Mouse (Mus musculus) midbrain, embryonic 11.5 days (tissue): ENCODE results near the gene Pck1. TPM values are rescaled to one million over a fixed set of nuclear protein-coding genes. Genes with fewer than 3 reads are reported as not detected.

ENCODE experiments used
- ATAC-seq: fragments of 200-750 bp; cut with Nextera tagmentation; 2 replicates; pipeline ENCODE4 v1.8.0; 2017; ENCODE audit warnings: moderate TSS enrichment, moderate library complexity; ENCODE audit not compliant: low FRiP score
- DNase-seq: peaks from one replicate; pipeline ENCODE4 v3.0.0; 2015; ENCODE audit warnings: low spot score; ENCODE audit errors: missing footprints
- H3K27ac ChIP-seq: fragments of 300-500 bp; sonication (generic); 2 replicates; pipeline ENCODE4 v1.5.1; 2014; ENCODE audit warnings: low read depth, low read length
- H3K27me3 ChIP-seq: fragments of 300-500 bp; sonication (generic); 2 replicates; pipeline ENCODE4 v1.6.1; 2014; ENCODE audit warnings: mild to moderate bottlenecking, low read length, moderate library complexity, mixed read lengths; ENCODE audit not compliant: control insufficient read depth, insufficient read depth
- H3K36me3 ChIP-seq: fragments of 300-500 bp; sonication (generic); 2 replicates; pipeline ENCODE4 v1.6.1; 2014; ENCODE audit warnings: mild to moderate bottlenecking, low read length, moderate library complexity, mixed read lengths; ENCODE audit not compliant: control insufficient read depth, insufficient read depth
- H3K4me1 ChIP-seq: fragments of 300-500 bp; sonication (generic); 2 replicates; pipeline ENCODE4 v1.6.1; 2014; ENCODE audit warnings: low read length; ENCODE audit not compliant: control insufficient read depth, insufficient read depth
- H3K4me2 ChIP-seq: fragments of 300-500 bp; sonication (generic); 2 replicates; pipeline ENCODE4 v1.6.1; 2014; ENCODE audit warnings: mild to moderate bottlenecking, moderate library complexity
- H3K4me3 ChIP-seq: fragments of 300-500 bp; sonication (generic); 2 replicates; pipeline ENCODE4 v1.5.1; 2014; ENCODE audit warnings: low read depth, low read length
- H3K9ac ChIP-seq: fragments of 300-500 bp; sonication (generic); 2 replicates; pipeline ENCODE4 v1.6.1; 2014; ENCODE audit warnings: low read length
- H3K9me3 ChIP-seq: fragments of 300-500 bp; sonication (generic); 2 replicates; pipeline ENCODE4 v1.6.1; 2016; ENCODE audit warnings: low read length; ENCODE audit not compliant: control insufficient read depth
- WGBS: fragments of 180-500 bp; shearing (Covaris S2); extraction: QIAGEN DNeasy Blood & Tissue Kit; methylation state at CpG from one replicate; pipeline ENCODE4 v1.1.7; 2014; 5-methylcytosine and 5-hydroxymethylcytosine counted together
- polyA plus RNA-seq: library from polyadenylated mRNA; unstranded; fragments of >200 nt; fragmentation: Nextera tagmentation; extraction: Ambion mirVana; gene quantifications from 2 replicates; pipeline ENCODE4 v1.2.1, GENCODE M21; 2014

Gene Pck1
- polyA plus RNA-seq, 1 experiment from 2014 or later: not detected

- no peak overlapping the region for H3K4me2 ChIP-seq
- no peaks in the 10 kb centered on the region for H3K36me3 ChIP-seq
- no peak overlapping the region for H3K4me3 ChIP-seq
- no peak for ATAC-seq
- WGBS: 78% methylated on average over 3 of the region's 3 CpGs
- DNase-seq: no peak
- H3K9me3 ChIP-seq: no peaks in the 10 kb centered on the region
- no peak overlapping the region for H3K9ac ChIP-seq
- H3K27me3 ChIP-seq: peaks cover 3% of the 10 kb centered on the region; the same call in 1 of the 2 replicates
- H3K4me1 ChIP-seq: no peaks in the 10 kb centered on the region
- no peak overlapping the region for H3K27ac ChIP-seq
Measured at GRCm38 (mm10) chr2:173145808-173146207, 7.0 kb upstream of the Pck1 start.

GRCm38 (mm10) chr2:173146728-173147127, 6.1 kb upstream of the Pck1 start:
- no peak overlapping the region for H3K4me3 ChIP-seq
- DNase-seq (no peak), ATAC-seq (no peak)
- no peak overlapping the region for H3K4me2 ChIP-seq
- no peaks in the 10 kb centered on the region for H3K4me1 ChIP-seq
- peaks cover 3% of the 10 kb centered on the region; the same call in 1 of the 2 replicates for H3K27me3 ChIP-seq
- H3K9ac ChIP-seq: no peak overlapping the region
- no peaks in the 10 kb centered on the region for H3K9me3 ChIP-seq
- no peak overlapping the region for H3K27ac ChIP-seq
- WGBS: 77% methylated on average over 6 of the region's 6 CpGs
- H3K36me3 ChIP-seq: no peaks in the 10 kb centered on the region

- Histone ChIP-seq H3K9me3 (no peaks in the 10 kb centered on the region), H3K36me3 (no peaks in the 10 kb centered on the region), H3K27me3 (peaks cover 3% of the 10 kb centered on the region; the same call in 1 of the 2 replicates), H3K4me3 (no peak overlapping the region), H3K4me1 (no peaks in the 10 kb centered on the region), H3K4me2 (no peak overlapping the region), H3K9ac (no peak overlapping the region), H3K27ac (no peak overlapping the region)
- no peak for DNase-seq
- ATAC-seq: no peak
- 88% methylated on average over 5 of the region's 5 CpGs for WGBS
Measured at GRCm38 (mm10) chr2:173148001-173148400, 4.8 kb upstream of the Pck1 start.

GRCm38 (mm10) chr2:173151352-173151751, 1.5 kb upstream of the Pck1 start:
- WGBS: 95% methylated on average over 5 of the region's 5 CpGs
- no peak overlapping the region for H3K9ac ChIP-seq
- DNase-seq (no peak), ATAC-seq (no peak)
- no peak overlapping the region for H3K4me2 ChIP-seq
- no peak overlapping the region for H3K27ac ChIP-seq
- H3K4me3 ChIP-seq: no peak overlapping the region
- no peaks in the 10 kb centered on the region for H3K36me3 ChIP-seq
- H3K4me1 ChIP-seq: no peaks in the 10 kb centered on the region
- H3K9me3 ChIP-seq: no peaks in the 10 kb centered on the region
- H3K27me3 ChIP-seq: no peaks in the 10 kb centered on the region

- no peak for DNase-seq
- no peaks in the 10 kb centered on the region for H3K9me3 ChIP-seq
- H3K4me3 ChIP-seq: no peak overlapping the region
- no peaks in the 10 kb centered on the region for H3K36me3 ChIP-seq
- H3K4me1 ChIP-seq: no peaks in the 10 kb centered on the region
- no peak overlapping the region for H3K4me2 ChIP-seq
- no peak overlapping the region for H3K9ac ChIP-seq
- 88% methylated on average over 7 of the region's 7 CpGs for WGBS
- no peaks in the 10 kb centered on the region for H3K27me3 ChIP-seq
- ATAC-seq: no peak
- H3K27ac ChIP-seq: no peak overlapping the region
Measured at GRCm38 (mm10) chr2:173151784-173152284, 1.0 kb upstream of the Pck1 start.

GRCm38 (mm10) chr2:173153266-173153665, 418 bp downstream of the Pck1 start:
- Histone ChIP-seq H3K4me1 (no peaks in the 10 kb centered on the region), H3K27ac (no peak overlapping the region), H3K4me3 (no peak overlapping the region), H3K36me3 (no peaks in the 10 kb centered on the region), H3K9me3 (no peaks in the 10 kb centered on the region), H3K4me2 (no peak overlapping the region), H3K9ac (no peak overlapping the region), H3K27me3 (no peaks in the 10 kb centered on the region)
- no peak for DNase-seq
- WGBS: 93% methylated on average over 10 of the region's 10 CpGs
- ATAC-seq: no peak

GRCm38 (mm10) chr2:173154513-173154912, 1.7 kb downstream of the Pck1 start:
- Histone ChIP-seq H3K4me2 (no peak overlapping the region), H3K4me1 (no peaks in the 10 kb centered on the region), H3K9ac (no peak overlapping the region), H3K9me3 (no peaks in the 10 kb centered on the region), H3K27me3 (no peaks in the 10 kb centered on the region), H3K36me3 (no peaks in the 10 kb centered on the region), H3K4me3 (no peak overlapping the region), H3K27ac (no peak overlapping the region)
- no peak for ATAC-seq
- no peak for DNase-seq
- WGBS: 95% methylated on average over 13 of the region's 13 CpGs

GRCm38 (mm10) chr2:173154962-173155361, 2.1 kb downstream of the Pck1 start:
- DNase-seq (no peak), ATAC-seq (no peak)
- H3K27ac ChIP-seq: no peak overlapping the region
- H3K4me2 ChIP-seq: no peak overlapping the region
- no peak overlapping the region for H3K9ac ChIP-seq
- no peaks in the 10 kb centered on the region for H3K27me3 ChIP-seq
- 92% methylated on average over 14 of the region's 14 CpGs for WGBS
- no peaks in the 10 kb centered on the region for H3K36me3 ChIP-seq
- H3K4me3 ChIP-seq: no peak overlapping the region
- no peaks in the 10 kb centered on the region for H3K9me3 ChIP-seq
- H3K4me1 ChIP-seq: no peaks in the 10 kb centered on the region

GRCm38 (mm10) chr2:173155907-173156306, 3.1 kb downstream of the Pck1 start:
- Histone ChIP-seq H3K4me3 (no peak overlapping the region), H3K27ac (no peak overlapping the region), H3K4me2 (no peak overlapping the region), H3K27me3 (no peaks in the 10 kb centered on the region), H3K36me3 (no peaks in the 10 kb centered on the region), H3K4me1 (no peaks in the 10 kb centered on the region), H3K9ac (no peak overlapping the region), H3K9me3 (no peaks in the 10 kb centered on the region)
- no peak for ATAC-seq
- 93% methylated on average over 10 of the region's 10 CpGs for WGBS
- DNase-seq: peak; percentile 8
